Mouse (Mus musculus): ENCODE results near the gene Acss1.

- TF ChIP-seq POLR2A (IDR thresholded peaks at IDR 0.05; ENCODE audit: extremely low read depth, insufficient read depth, low read length) (no peak), CTCF (IDR thresholded peaks at IDR 0.05; ENCODE audit: low read depth, low read length) (no peak)
Observed at GRCm38 (mm10) chr2:150654814-150655213, 13.5 kb downstream of the Acss1 start.

Measured in liver, adult 2 months (tissue).